Mouse (Mus musculus) c-Kit-positive CD71-positive TER-119-positive erythroid progenitor cells, embryonic 14.5 days (primary cell): Measurements from ENCODE around the gene Prg3.

Experiments used
- DNase-seq: peaks from one replicate; pipeline ENCODE4 v3.0.0-alpha.2; 2013; ENCODE audit warnings: low spot score

Gene Prg3

DNA sequence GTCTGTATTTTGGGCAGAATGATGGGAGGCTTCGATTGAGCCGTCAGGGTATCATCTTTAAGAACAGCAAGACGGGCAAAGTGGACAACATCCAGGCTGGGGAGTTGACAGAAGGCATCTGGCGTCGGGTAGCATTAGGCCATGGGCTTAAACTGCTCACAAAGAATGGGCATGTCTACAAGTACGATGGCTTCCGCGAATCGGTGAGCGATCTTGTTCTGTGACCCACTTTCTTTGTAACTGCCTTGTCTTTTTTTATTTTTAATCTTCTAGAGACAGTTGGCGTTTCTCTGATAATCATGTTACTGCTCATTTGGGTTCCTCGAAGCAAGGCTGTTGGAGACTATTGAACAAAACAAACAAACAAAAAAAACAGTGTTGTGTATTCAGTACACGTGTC is 50.3 kb downstream of the Prg3 start:
- DNase-seq, result peak; percentile 37
